Mouse (Mus musculus) stomach, postnatal 0 days (tissue): ENCODE measurements around the gene Cacnb1.

Experiments
- CTCF ChIP-seq: IDR thresholded peaks from 2 replicates; pipeline ENCODE4 v1.5.1; 2016; ENCODE audit warnings: antibody characterized with exemption, low read depth, mild to moderate bottlenecking, moderate library complexity
- EP300 ChIP-seq: optimal IDR thresholded peaks from 2 replicates; pipeline ENCODE3; 2016; ENCODE audit warnings: antibody characterized with exemption

DNA sequence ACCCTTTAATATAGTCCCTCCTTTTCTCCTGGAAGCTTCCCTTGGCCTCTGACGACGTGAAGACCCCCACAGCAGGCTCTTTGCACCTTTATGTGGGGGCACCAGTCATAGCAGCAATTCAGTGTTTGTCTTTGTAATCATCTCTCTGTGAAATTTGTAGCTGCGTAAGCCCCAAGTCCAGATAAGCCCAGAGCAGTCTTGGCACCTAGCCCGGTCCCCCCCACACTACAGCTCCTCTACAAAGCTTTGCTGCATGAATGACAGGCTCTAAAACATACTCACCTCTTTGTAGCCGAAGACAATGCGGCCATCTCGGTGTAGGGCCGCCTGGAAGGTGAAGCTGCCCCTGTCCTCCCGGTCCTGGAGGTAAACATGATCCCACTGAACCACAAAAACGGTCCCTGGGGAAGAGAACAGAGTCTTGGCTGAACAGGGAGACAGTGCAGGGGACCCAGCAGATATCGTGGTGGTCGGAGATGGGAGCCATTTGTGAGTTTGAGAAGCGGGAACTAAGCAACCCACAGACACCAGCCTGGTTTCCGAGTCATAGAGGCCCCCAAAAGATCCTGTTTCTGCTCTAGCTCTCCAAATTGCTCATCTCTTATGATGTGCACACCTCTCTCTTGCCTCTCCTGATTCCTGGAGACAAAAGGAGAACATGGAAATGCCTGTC, 68.2 kb downstream of the Cacnb1 start:
- TF ChIP-seq CTCF = no peak
- TF ChIP-seq EP300 = no peak
